Mouse (Mus musculus) left cerebral cortex, postnatal 14 days (tissue): ENCODE results near the gene Igsf11. TPM values are rescaled to one million over a fixed set of nuclear protein-coding genes. Genes with fewer than 3 reads are reported as not detected.
"Not testable (repeated sequence)": the region's sequence is repeated elsewhere in the genome, so short reads cannot be mapped to it uniquely, and the experiment has no call there.

Source experiments
- DNase-seq, 2 experiments: peaks; one replicate each; pipeline ENCODE4 v3.0.0; 2021 to 2022; ENCODE audit warnings: low spot score in 2 of 2, mixed read lengths in 1 of 2
- intact Hi-C: fragments of 180-260 bp; cut with DNase I; formaldehyde crosslinking; loops from one replicate; pipeline ENCODE4 v1.15.1; 2025
- total RNA-seq, 2 experiments: library from RNA; stranded (reverse); gene quantifications; 2 replicates each; pipeline ENCODE4 v1.2.3; 2021

Gene Igsf11
- total RNA-seq, 2 experiments from 2014 or later: 38.7 to 39.0 TPM

DNA sequence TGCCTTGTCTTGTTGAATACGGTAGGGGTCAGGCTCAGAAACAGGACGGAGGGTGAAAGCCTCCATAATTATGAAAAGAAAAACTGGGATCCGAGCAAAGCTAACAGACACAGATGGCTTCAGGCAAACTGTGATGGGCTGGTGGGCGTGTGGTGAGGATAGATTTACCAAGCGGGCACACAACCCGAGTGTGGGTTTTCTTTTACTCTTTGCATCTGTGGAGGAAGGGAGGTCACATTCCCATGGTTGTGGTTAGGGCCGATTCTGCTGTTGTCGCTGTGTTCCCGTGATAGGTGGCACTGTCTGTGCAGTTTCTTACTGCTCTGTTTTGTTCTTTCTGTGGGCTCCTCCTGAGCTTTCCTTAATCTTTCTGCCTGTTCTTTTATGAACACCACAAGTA, 70.2 kb downstream of the Igsf11 start:
- peak; percentile 59 to 64 for DNase-seq
- intact Hi-C loops: no loop called here

DNA sequence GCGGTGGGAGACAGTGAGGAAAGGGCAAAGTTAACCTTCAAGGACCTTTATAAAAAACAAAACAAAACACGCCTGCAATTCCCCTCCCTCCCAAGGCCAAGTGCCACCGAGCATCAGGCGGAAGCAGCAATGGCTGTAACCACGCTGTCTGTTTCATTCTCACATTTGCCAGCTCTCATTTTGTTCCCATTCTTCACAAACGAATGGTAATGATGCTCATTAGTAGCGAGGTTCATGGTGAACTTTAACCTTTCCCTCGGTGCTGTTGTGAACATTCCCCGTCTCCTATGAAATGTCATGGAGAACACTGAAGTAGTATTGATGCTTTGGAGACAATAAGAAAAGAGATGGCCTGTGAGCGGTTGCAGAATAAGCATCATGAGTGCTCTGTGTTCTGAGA, 74.6 kb downstream of the Igsf11 start:
- intact Hi-C loops: no loop called here
- DNase-seq: no peak

DNA sequence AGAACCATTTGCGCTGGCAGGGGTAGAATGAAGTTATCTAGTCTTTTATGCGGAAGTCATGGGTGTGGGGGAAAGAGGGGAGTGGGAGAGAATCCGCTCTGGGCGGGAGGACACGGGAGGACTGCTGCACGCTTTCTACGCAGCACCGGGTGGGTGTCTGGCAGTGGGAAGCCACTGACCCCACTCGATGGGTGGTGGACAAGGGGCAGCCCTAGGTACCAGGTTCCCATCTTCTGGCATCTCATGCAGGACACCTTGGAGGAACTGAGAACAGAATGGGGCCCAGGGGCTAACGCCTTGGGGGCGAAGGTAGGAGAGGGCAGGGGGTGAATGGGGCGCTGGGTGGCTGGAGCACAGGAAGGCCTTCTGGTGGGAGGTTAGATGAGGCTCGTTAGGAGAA, 83.7 kb downstream of the Igsf11 start:
- intact Hi-C loops: no loop called here
- no peak for DNase-seq

DNA sequence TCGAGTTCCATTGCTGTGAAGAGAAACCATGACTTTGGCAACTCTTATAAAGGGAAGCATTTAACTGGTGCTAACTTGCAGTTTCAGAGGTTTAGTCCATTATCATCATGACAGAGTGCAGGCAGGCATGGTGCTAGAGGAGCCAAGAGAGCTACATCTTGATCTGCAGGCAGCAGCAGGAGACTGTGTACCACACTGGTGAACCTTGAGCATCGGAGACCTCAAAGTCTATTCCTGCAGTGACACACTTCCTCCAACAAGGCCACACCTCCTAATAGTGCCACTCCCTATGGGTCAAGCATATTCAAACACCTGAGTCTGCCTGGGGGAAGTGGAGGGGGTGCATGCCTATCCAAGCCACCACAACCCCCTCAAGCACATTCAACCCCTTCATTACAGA, 86.1 kb downstream of the Igsf11 start:
- intact Hi-C loops: no loop called here
- DNase-seq: no peak

DNA sequence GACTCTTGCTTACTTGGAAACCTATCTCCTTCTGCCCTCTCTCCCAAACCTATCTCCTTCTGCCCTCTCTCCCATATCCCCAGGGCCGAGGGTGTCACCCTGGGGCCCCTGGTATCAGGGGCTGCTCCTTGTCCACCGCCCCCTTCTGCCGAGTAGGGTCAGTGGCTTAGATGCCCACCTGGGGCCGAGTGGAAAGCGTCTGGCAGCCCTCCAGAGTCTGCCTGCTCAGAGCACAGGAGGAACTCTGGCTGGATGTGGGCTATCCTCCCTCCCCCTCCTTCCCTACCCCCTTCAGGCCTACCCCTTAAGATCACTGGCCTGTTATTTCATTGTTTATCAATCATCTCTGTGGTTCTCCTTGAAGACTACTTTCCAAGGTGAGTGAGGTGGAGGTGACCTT, 88.1 kb downstream of the Igsf11 start:
- intact Hi-C loops: no loop called here
- DNase-seq: no peak

DNA sequence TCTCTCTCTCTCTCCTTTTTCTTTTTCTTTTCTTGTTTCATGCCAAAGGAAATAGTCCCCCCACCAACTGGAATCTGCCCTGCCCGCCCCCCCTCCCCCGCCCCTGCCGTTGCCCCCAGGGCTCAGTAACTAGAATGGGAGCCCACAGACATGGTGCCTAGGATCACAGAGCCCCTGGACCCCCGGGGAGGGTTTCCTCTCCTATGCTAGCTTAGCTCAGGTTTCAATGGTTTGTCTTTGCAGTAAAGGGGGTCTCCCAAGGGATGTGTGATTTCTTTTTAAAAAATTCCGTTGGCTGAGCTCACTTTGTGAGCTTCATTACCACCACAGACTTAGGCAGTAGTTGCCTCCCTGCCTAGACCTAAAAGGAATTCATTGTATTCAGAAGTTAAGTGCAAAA, 89.6 kb downstream of the Igsf11 start:
- intact Hi-C loops: no loop called here
- no peak for DNase-seq

DNA sequence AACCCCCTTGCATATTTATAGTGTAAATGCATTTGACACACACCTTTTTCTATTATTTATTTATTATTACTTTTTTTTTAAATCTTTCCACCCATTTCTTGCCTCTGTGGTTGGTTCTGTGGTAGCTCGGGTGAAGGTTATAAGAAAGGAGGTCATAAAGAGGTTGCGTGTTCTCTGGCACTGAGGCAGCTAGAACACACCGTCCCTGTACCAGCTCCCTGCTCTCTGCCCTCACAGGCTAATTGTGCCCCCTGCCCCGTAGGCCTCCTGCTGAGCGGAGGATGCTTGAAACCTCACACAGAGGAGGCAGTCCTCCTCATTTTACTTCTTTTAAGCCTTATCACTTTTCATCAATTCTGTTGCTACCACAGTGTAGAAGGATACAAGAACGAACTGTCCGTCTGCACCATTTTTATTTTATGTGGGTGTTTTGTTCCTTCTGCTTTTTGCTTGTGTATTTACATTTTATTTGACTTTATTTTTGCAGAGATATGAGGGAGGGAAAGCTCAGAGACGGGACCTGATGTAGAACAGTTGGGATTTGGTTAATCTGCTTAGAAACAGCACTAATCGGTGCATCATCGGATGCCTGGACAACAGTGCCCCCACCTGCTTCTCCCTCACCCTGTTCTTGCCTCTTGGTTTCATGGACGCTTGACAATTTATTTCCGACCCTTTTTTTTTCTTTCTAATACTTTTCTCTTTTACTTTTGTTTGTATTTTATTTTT, 90.2 kb downstream of the Igsf11 start:
- peak in 1 of 2 experiments; percentile 27 for DNase-seq
- intact Hi-C loops: no loop called here

DNA sequence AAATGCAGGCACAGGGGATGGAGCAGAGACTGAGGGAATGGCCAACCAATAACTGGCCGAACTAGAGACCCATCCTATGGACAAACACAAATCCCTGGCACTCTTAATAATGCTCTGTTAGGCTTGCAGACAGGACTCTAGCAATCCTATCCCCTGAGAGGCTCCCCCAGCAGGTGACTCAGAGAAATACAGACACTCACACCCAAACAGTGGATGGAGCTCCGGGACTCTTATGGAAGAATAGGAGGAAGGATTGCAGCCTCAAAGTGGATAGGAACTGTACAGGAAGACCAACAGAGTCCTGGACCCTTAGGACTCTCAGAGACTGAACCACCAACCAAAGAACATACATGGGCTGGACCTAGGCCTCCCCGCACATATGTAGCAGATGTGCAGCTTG, 91.4 kb downstream of the Igsf11 start:
- intact Hi-C loops: loop anchor here (2.0 kb wide), 1 partner anchor 81 kb away; no protein-coding TSS in a partner anchor
- DNase-seq: not testable (repeated sequence)

DNA sequence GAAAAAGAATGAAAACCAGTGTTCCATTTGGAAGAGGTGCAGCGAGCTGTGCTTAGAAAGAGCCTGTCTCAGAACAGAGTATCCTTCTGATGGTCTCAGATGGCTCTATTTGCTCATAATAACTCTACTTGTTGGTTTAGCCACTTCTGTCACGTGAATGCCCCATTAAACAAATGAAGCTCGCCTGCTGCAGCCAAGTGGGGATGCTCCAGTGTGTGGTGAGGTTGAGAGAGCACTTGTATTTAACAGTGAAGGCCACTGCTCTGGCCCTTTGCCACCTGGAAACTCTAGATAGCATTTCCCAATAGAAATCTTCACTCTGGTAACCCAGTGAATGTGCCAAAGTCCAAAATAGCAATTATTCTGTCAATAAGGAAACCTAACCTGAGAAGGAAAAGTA, 92.9 kb downstream of the Igsf11 start:
- intact Hi-C loops: loop anchor here (2.0 kb wide), 1 partner anchor 83 kb away; no protein-coding TSS in a partner anchor

DNA sequence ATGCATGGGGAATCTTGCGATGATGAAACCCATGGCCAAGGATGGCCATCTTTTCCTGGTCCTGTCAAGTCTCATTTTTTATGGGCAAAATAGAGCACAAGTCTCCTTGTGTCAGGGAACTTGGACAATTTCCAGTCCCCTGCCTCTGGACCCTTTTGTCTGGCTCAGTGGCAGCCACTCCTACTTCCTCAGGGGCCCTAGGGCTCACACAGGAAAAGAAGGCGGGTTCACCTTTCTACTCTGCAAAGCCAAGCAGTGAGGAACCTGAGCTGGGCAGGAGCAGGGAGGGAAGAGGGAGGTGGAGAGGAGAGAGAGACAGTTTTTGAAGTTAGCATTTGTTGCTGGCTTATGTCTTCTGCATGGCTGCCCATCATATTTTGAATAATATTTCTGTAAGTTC, 93.9 kb downstream of the Igsf11 start:
- no peak for DNase-seq
- intact Hi-C loops: no loop called here

More for the DNA sequence above, 92.9 kb downstream of the Igsf11 start:
- peak; percentile 33 to 41 for DNase-seq

DNA sequence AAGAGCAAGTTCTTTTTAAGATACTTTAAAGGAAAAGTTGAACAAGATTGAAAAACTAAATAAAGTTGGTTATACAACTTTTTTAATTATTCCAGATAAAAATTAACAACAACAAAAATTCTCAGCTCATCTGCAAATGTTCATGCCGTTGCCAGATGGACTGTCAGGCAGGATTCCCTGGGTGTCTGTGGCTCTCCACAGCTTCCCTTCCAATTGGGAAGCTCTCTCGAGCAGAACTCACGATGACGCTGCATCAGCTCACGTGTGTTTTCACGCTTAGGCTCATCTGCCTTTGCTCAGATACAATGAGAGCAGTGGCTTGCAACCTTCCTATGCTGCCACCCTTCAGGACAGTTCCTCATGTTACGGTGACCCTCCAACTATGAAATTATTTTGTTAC, 101.2 kb downstream of the Igsf11 start:
- intact Hi-C loops: no loop called here
- DNase-seq: peak; percentile 8 to 22

DNA sequence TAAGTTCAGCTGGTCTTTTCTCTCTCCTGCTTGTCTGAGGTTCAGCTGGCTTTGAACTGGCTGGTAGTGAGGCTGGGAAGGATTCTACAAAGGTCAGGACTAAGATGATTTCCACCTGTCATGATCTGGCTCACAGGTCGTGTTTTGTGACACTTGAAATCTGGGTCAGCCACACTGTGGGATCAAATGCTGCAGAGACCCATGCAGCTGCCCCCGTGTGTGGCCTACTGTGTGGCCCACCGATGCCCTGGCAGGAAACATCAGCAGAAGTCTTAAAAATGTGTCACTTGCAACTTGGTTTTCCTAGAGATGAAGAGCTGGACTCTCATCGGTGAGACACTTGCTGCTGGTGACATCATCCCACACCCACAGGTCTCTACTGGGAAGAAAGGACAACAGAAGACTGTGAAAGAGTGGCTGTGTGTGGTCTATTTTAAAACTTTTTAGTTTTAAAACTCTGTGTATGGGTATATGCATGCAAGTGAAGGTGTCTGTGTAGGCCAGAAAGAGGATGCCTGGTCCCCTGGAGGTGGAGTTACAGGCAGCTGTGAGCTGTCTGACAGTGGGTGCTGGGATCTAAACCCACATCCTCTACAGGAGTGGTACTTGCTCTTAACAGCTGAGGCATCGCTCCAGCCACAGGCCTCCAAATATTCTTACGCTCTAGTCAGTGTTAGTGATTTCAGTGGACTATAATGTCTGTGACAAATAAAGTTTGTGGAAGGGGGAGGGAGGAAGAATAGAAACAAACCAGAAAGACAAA, 106.2 kb downstream of the Igsf11 start:
- DNase-seq: no peak
- intact Hi-C loops: no loop called here

DNA sequence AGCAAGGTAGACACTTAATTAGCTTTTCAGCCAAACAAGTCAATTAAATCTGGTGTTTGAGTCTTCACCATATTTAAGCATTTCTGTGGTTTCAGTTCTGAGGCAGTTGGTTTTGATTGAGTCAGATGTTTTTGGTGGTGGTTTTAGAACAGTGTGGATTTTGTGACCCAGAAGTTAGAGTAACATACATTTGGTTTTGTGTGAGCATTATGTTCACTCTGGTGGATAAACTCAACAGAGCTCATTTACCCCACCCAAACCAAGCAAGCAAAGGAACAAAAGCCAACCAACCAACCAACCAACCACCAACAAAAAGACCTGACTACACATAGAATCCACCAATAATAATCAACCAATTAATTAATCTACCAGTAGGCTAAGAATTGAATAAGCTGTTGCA, 106.8 kb downstream of the Igsf11 start:
- intact Hi-C loops: no loop called here

DNA sequence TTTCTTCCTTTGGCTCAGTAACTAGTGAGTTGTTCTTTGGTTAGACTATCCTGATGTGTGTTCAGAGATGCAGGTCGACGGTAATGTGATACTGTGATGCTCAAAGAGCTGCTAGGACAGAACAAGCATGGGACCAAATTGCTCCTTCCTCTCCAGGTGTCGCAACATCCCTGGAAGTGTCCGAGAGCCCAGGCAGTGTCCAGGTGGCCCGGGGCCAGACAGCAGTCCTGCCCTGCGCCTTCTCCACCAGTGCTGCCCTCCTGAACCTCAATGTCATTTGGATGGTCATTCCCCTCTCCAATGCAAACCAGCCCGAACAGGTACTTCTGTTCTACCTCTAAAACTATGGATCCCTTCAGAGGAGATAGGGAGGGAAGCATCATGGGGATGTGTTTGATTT, 114.5 kb downstream of the Igsf11 start:
- intact Hi-C loops: no loop called here

More for the DNA sequence above, 106.8 kb downstream of the Igsf11 start:
- no peak for DNase-seq

DNA sequence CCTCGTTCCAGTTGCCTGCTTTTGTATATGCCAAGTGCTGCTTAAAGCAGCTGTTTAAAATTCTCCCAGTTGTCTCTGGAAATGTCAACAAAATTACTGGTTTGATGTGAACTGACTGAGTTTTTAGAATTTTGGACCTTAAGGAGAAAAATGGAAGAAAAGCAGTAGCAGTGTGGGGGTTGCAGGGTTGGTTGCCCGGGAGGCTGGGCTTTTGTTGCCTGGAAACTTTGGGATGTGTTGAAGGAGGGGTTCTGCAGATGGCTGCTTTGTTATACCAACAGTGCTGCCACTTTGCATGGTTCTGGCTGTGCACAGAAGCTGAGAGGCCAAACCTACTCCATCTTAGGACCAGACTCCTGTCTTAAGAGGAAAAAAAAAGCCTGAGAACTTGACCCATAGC, 127.0 kb downstream of the Igsf11 start:
- DNase-seq: peak; percentile 10 to 14
- intact Hi-C loops: no loop called here

More for the DNA sequence above, 114.5 kb downstream of the Igsf11 start:
- DNase-seq: no peak

DNA sequence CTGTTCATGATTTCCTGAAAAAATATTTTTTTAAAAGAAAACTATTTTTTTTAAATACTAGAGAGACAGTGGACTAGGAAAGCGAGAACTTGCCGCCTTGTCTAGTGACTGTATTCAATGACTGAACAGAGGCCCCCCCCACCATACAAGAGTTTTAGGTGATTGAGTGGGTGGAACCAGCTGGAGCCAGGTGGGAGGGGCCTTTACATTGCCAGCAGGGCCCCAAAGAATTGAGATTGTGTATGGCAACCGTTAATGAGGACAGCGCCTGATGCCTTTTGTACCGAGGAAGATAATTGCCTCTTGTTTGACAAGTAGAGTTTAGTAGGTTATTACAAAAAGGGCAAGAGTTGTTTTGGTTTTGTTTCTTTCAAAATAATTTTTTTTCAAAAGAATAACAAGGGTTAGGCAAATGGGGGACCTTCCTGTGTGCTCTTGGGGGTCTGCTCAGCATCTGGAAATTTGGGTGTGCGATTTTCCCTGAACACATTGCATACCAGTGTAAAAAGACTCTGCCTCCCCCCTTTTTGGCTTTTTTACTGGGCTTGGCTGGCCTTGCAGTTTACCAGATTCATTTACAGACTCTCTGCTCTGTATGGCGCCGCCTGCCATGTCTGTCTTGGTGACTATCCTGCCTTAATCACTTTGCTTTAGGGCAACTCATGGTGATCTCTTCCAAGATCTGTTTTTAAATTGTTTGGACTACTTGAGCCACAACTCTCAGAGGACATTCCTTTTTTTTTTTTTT, 133.7 kb downstream of the Igsf11 start:
- DNase-seq: no peak
- intact Hi-C loops: loop anchor here (5.0 kb wide), 1 partner anchor 119 kb away; no protein-coding TSS in a partner anchor

DNA sequence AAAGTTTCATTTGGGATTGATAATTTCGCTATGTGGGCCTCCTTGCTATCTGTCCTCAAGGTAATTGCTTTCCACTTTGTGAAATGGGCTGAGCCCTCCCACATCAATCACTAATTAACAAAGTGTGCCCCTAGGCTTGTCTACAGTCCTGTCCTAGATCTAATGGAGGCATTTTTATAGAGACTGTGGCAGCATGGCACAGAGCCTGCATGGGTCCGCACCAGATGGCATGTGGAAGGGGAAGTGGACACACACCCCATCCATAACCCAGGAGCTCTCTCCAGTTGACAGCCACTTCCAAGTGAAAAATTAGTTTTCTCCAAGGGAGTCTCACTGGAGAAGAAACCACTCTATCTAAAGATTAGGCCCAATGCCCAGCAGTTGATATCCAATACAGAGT, 138.9 kb downstream of the Igsf11 start:
- DNase-seq: no peak
- intact Hi-C loops: no loop called here

DNA sequence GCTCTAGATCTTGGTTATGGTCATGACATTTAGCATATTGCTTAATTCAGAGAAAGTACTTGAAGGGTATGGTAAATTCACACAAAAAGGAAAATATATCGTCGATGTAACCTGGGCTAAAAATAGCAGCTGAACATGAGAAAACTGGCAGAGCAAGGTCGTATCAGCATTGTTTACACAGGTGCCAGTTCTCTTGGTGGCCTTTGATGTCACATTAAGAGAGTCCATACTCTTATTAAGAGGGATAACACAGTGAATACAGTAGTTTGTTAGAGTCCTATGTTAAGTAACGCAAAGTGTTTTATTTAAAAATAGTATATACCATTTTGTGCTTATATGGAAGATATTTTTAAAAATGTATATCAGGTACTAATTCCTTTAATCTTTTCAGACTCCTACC, 144.8 kb downstream of the Igsf11 start:
- intact Hi-C loops: no loop called here
- DNase-seq: no peak

DNA sequence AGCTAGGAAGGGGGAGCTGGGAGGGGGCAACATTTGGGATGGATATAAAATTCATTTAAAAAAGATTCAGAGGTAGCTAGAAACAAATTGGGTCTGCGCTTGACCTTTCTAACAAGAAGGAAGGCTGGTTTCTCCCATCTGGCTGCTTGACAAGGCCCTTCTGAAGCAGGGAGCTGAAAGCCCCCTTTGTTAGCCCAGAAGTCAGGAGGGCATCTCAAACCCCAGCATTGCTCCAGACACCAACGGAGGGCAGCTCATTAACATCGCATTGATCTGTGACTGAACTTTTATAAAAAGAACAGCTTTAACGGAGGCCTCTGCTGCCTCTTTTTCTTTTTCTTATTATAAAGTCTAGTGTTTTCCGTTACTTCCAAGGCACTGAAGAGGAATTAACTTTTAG, 151.9 kb downstream of the Igsf11 start:
- intact Hi-C loops: loop anchor here (10.0 kb wide), 1 partner anchor 300 kb away; the partner anchor contains the start of gene B4galt4
- DNase-seq: no peak

DNA sequence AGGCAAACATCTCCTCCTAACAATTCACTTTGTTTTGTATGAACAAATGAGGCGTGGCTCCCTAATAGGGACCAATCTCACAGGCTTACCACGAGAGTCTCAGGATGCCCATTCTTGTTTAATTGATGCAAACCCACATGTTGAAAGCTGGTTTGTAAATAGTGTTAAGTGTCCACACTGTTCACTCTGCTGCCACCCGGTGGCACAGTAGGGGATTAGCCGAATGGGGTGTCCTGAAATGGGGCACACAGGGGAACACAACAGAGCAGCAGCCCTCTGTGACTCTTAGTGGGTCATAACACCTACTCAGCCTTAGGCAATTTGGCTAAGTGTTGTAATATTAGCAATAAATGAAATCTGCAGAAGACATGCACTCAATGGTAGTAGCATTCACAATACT, 156.4 kb downstream of the Igsf11 start:
- intact Hi-C loops: loop anchor here (2.0 to 10.0 kb wide), 2 partner anchors 146 to 304 kb away; partner anchors contain the start of gene B4galt4
- DNase-seq: peak; percentile 55 to 67
